Mouse (Mus musculus): Measurements from ENCODE around the gene Gm20605.

Gene Gm20605

GRCm38 (mm10) chr5:137690531-137690930, 61.6 kb downstream of the Gm20605 start:
- DNase-seq (ENCODE audit: low spot score), result no peak

- no peak for DNase-seq (ENCODE audit: low spot score)
These were observed 62.9 kb downstream of the Gm20605 start for GRCm38 (mm10) chr5:137691881-137692280.

Measured in c-Kit-positive CD71-positive TER-119-positive erythroid progenitor cells, embryonic 14.5 days (primary cell).